Mouse (Mus musculus) heart, adult 2 months (tissue): ENCODE results near the gene Pick1. TPM values are rescaled to one million over a fixed set of nuclear protein-coding genes. Genes with fewer than 3 reads are reported as not detected.

Experiments
- DNase-seq, 2 experiments: peaks; one replicate each; pipeline ENCODE4 v3.0.0; 2021
- H3K27ac ChIP-seq: fragments of 200-600 bp; 2 replicates; pipeline ENCODE4 v1.8.1; 2022
- H3K27me3 ChIP-seq: fragments of 200-500 bp; 2 replicates; pipeline ENCODE4 v1.6.1; 2012; ENCODE audit warnings: mild to moderate bottlenecking, low read length, inconsistent platforms, mixed read lengths; ENCODE audit not compliant: control insufficient read depth, insufficient read depth
- H3K36me3 ChIP-seq: fragments of 200-500 bp; 2 replicates; pipeline ENCODE4 v1.6.1; 2012; ENCODE audit warnings: low read length, inconsistent platforms; ENCODE audit not compliant: control insufficient read depth, insufficient read depth
- H3K4me1 ChIP-seq: fragments of 200-500 bp; 2 replicates; pipeline ENCODE4 v1.6.1; 2011; ENCODE audit warnings: low read length; ENCODE audit not compliant: control insufficient read depth, insufficient read depth
- H3K4me3 ChIP-seq: fragments of 200-600 bp; 2 replicates; pipeline ENCODE4 v1.8.1; 2022
- H3K79me2 ChIP-seq: fragments of 200-500 bp; replicated peaks from 2 replicates; pipeline ENCODE4 v1.6.1; 2012; ENCODE audit warnings: mild to moderate bottlenecking, inconsistent platforms, low read length, moderate library complexity, mixed read lengths; ENCODE audit not compliant: control insufficient read depth, insufficient read depth
- H3K9ac ChIP-seq: fragments of 200-500 bp; 2 replicates; pipeline ENCODE4 v1.6.1; 2012; ENCODE audit warnings: low read depth, mild to moderate bottlenecking, control low read depth, inconsistent platforms, low read length, mixed read lengths
- CTCF ChIP-seq: fragments of 200-600 bp; IDR thresholded peaks from 2 replicates; pipeline ENCODE4 v1.8.1; 2022; ENCODE audit warnings: antibody characterized with exemption, mild to moderate bottlenecking, moderate library complexity
- EP300 ChIP-seq: fragments of 200-500 bp; IDR thresholded peaks from 2 replicates; pipeline ENCODE4 v1.6.1; 2011; ENCODE audit warnings: low read depth, low read length, control low read depth; ENCODE audit not compliant: insufficient read depth
- POLR2A ChIP-seq: fragments of 200-500 bp; IDR thresholded peaks from 2 replicates; pipeline ENCODE4 v1.6.1; 2011; ENCODE audit warnings: mild to moderate bottlenecking, low read depth, low read length, control low read depth; ENCODE audit not compliant: insufficient read depth
- WGBS: fragments of 180-500 bp; shearing (Covaris S2); methylation state at CpG from one replicate; pipeline ENCODE4 v1.1.7; 2018; 5-methylcytosine and 5-hydroxymethylcytosine counted together
- intact Hi-C: fragments of 180-260 bp; cut with DNase I; formaldehyde crosslinking; loops from one replicate; pipeline ENCODE4 v1.15.1; 2025
- polyA plus RNA-seq: library from polyadenylated mRNA; depleted of rRNA; stranded (reverse); fragments of >200 nt; gene quantifications from 2 replicates; pipeline ENCODE4 v1.2.3, GENCODE M21; 2012
- total RNA-seq, 2 experiments: library from RNA; stranded (reverse); gene quantifications; 2 replicates each; pipeline ENCODE4 v1.2.3; 2021

The Pick1 gene
- total and polyA plus RNA-seq, 3 experiments, result 21.3 to 27.7 (median 24.0) TPM

DNA sequence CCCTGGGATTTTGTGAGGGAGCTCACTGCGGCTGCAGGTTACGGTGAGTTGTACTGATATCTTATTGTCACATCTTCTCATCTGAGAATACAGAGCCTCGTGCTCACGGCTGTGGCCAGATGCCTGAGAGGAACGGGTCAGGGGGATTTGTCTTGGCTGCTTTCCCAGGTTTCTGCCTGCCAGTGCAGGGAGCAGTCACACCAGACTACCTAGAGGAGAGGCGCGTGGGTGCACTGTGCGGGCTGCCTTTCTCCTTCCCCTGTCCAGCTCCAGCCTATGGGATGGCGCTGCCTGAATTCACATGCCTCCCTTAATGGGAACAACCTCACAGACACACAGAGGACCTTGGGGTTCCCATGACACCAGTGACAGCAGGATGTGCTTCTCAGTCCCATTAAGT, 6.3 kb downstream of the Pick1 start:
- H3K27ac ChIP-seq, result no peak overlapping the region
- no peaks in the 10 kb centered on the region for H3K36me3 ChIP-seq
- intact Hi-C loops, result no loop called here
- no peak for TF ChIP-seq POLR2A
- no peak for TF ChIP-seq EP300
- no peak for TF ChIP-seq CTCF
- DNase-seq, result no peak
- no peaks in the 10 kb centered on the region for H3K27me3 ChIP-seq
- H3K4me3 ChIP-seq, result no peak overlapping the region
- H3K9ac ChIP-seq, result no peak overlapping the region
- 60% methylated on average over 9 of the region's 9 CpGs for whole genome bisulfite sequencing
- no peaks in the 10 kb centered on the region for H3K4me1 ChIP-seq
- no peaks in the 10 kb centered on the region for H3K79me2 ChIP-seq

- WGBS, result 52% methylated on average over 6 of the region's 6 CpGs
- intact Hi-C loops, result no loop called here
- H3K27ac ChIP-seq, result no peak overlapping the region
- no peaks in the 10 kb centered on the region for H3K79me2 ChIP-seq
- no peaks in the 10 kb centered on the region for H3K36me3 ChIP-seq
- H3K27me3 ChIP-seq, result no peaks in the 10 kb centered on the region
- no peak overlapping the region for H3K4me3 ChIP-seq
- no peak for DNase-seq
- TF ChIP-seq EP300 (no peak), POLR2A (no peak), CTCF (no peak)
- no peak overlapping the region for H3K9ac ChIP-seq
- no peaks in the 10 kb centered on the region; the same call in 1 of the 2 replicates for H3K4me1 ChIP-seq
These were observed 9.1 kb downstream of the Pick1 start for GRCm38 (mm10) chr15:79238036-79238435.

DNA sequence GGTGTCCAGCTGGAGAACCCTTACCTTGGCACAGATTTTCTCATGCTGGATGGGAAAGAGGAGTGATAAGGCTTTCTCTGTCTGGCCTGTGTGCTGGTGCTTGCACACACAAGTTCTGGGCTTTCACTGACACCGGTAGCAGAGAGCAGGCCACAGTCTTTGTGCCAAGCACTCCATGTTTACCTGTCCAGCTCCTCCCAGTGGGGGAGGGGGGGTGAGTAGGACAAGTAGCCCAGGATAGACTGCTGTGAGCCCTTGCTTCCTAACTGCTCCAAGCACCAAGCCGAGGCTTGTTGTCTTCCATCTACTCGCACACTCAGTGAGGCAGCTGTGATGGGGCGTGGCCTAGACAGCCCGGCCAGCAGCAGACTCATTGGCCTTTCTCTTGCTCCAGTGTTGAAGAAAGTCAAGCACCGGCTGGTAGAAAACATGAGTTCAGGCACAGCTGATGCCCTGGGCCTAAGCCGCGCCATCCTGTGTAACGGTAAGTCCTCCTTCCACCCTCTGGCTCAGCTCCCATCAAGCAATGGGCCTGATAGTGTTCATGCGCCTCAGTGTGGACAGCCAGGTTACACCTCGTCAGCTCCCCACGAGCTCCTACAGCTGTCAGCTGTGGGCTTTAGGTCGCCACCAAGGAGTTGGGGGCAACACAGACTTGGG, 13.7 kb downstream of the Pick1 start:
- no peaks in the 10 kb centered on the region for H3K36me3 ChIP-seq
- H3K9ac ChIP-seq, result no peak overlapping the region
- intact Hi-C loops, result loop anchor here (1.0 to 10.0 kb wide), 4 partner anchors 85 to 362 kb away; partner anchors contain the start of genes Dmc1, Maff and Pla2g6
- 49% methylated on average over 13 of the region's 13 CpGs for WGBS
- peak overlapping the region; percentile 81 for H3K27ac ChIP-seq
- no peaks in the 10 kb centered on the region for H3K79me2 ChIP-seq
- DNase-seq, result peak in 1 of 2 experiments; percentile 27
- no peaks in the 10 kb centered on the region for H3K27me3 ChIP-seq
- no peak overlapping the region for H3K4me3 ChIP-seq
- no peak for TF ChIP-seq EP300
- no peak for TF ChIP-seq CTCF
- TF ChIP-seq POLR2A, result no peak
- peaks cover 2% of the 10 kb centered on the region for H3K4me1 ChIP-seq

DNA sequence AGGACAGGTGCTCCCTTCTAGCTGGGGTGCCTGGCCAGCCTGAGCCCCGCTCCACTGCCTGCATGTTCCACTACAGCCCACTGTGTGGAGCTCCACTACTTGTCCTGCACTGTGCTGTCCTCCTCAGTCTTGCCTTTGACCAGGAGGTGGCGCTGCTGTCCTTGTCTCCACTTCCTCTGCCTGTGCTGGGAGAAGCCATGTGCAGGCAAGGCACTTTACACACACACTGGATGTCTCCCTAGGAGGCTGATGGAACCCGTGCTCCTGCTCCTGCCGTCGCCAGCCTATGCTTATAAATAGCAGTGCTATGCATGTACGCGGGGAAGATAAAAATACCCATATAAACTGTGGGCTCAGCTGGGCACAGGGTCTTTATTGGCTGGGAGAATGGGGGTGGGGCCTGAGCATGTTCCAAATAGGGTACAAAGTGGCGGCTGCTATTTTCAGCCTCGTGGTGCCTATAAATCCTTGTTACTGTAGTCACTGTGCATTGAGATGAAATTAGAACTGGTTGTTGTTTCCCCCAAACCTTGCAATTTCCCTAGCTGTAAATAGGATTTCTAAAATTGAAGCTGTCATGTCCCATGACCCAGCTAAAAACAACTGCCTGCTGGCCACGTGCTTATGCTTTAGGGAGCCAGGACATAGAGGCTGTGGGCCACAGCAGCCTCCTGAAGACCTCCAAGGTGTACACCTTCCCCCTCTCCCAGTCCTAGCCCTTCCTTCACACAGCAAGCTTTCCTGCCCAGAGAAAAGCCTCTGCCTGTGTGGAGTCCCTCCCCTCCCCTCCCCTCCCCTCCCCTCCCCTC, 14.5 kb downstream of the Pick1 start:
- H3K4me3 ChIP-seq, result no peak overlapping the region

GRCm38 (mm10) chr15:79244071-79244893, 15.3 kb downstream of the Pick1 start:
- DNase-seq, result peak; percentile 39 to 46
- Histone ChIP-seq H3K9ac (no peak overlapping the region), H3K36me3 (no peaks in the 10 kb centered on the region), H3K4me3 (no peak overlapping the region), H3K27ac (peak overlapping the region; percentile 81), H3K27me3 (no peaks in the 10 kb centered on the region), H3K4me1 (peaks cover 2% of the 10 kb centered on the region), H3K79me2 (no peaks in the 10 kb centered on the region)
- intact Hi-C loops, result loop anchor here (5.0 to 10.0 kb wide), 3 partner anchors 83 to 361 kb away; partner anchors contain the start of genes Dmc1, Maff and Pla2g6
- 62% methylated on average over 7 of the region's 7 CpGs for WGBS
- TF ChIP-seq CTCF (no peak), POLR2A (no peak), EP300 (no peak)

More for the DNA sequence above, 14.5 kb downstream of the Pick1 start:
- 8% methylated on average over 10 of the region's 10 CpGs for WGBS
- Histone ChIP-seq H3K79me2 (no peaks in the 10 kb centered on the region), H3K4me1 (peaks cover 2% of the 10 kb centered on the region), H3K36me3 (no peaks in the 10 kb centered on the region), H3K27me3 (no peaks in the 10 kb centered on the region), H3K9ac (no peak overlapping the region), H3K27ac (peak overlapping the region; percentile 81)
- intact Hi-C loops, result loop anchor here (1.0 to 10.0 kb wide), 4 partner anchors 84 to 361 kb away; partner anchors contain the start of genes Dmc1, Maff and Pla2g6
- peak; percentile 100 for TF ChIP-seq EP300
- no peak for TF ChIP-seq CTCF
- TF ChIP-seq POLR2A, result peak; percentile 47; the same call in 1 of the 2 replicates
- DNase-seq, result peak; percentile 92 to 94
